Mouse (Mus musculus) ovary, postnatal 10 days (tissue): Measurements from ENCODE around the gene Mpp2.
A peak's percentile ranks its signal among the peaks of the same experiment; 100 is the strongest.

Source experiments
- DNase-seq: peaks from one replicate; pipeline ENCODE4 v3.0.0; 2022; ENCODE audit warnings: low spot score

Gene Mpp2

GRCm38 (mm10) chr11:102087931-102088898 lies at the start of gene Mpp2:
TSS of gene Mpp2 (minus strand) at chr11:102088515.
- DNase-seq, result peak; percentile 24

- no peak for DNase-seq
Measured at GRCm38 (mm10) chr11:102137625-102138446, 49.5 kb upstream of the Mpp2 start.

GRCm38 (mm10) chr11:102134516-102134915 lies 46.2 kb upstream of the Mpp2 start:
- DNase-seq, result no peak

- no peak for DNase-seq
Measured at GRCm38 (mm10) chr11:102117386-102117785, 29.1 kb upstream of the Mpp2 start.

- no peak for DNase-seq
Measured at GRCm38 (mm10) chr11:102116241-102116640, 27.9 kb upstream of the Mpp2 start.

- DNase-seq, result no peak
Measured at GRCm38 (mm10) chr11:102111576-102111975, 23.3 kb upstream of the Mpp2 start.

- no peak for DNase-seq
Measured at GRCm38 (mm10) chr11:102107732-102108131, 19.4 kb upstream of the Mpp2 start, which contains the start of gene Pyy. TSS of gene Pyy (minus strand) at chr11:102107832.

- DNase-seq, result no peak
Measured at GRCm38 (mm10) chr11:102106911-102107310, 18.6 kb upstream of the Mpp2 start.

GRCm38 (mm10) chr11:102102485-102103258 lies 14.4 kb upstream of the Mpp2 start:
- peak; percentile 36 for DNase-seq

GRCm38 (mm10) chr11:102101219-102101618 lies 12.9 kb upstream of the Mpp2 start, which contains the start of gene Ppy:
TSS of gene Ppy (minus strand) at chr11:102101319.
- DNase-seq, result no peak

- DNase-seq, result peak; percentile 36
Measured at GRCm38 (mm10) chr11:102096887-102097391, 8.6 kb upstream of the Mpp2 start.

GRCm38 (mm10) chr11:102096446-102096845 lies 8.1 kb upstream of the Mpp2 start:
- no peak for DNase-seq

- no peak for DNase-seq
Measured at GRCm38 (mm10) chr11:102095676-102096075, 7.4 kb upstream of the Mpp2 start.

GRCm38 (mm10) chr11:102089088-102089808 lies 933 bp upstream of the Mpp2 start:
- peak; percentile 26 for DNase-seq

- peak; percentile 41 for DNase-seq
Measured at GRCm38 (mm10) chr11:102087081-102087751, 1.1 kb downstream of the Mpp2 start.

GRCm38 (mm10) chr11:102086331-102086730 lies 2.0 kb downstream of the Mpp2 start:
- no peak for DNase-seq

GRCm38 (mm10) chr11:102084159-102084558 lies 4.2 kb downstream of the Mpp2 start:
- no peak for DNase-seq

- no peak for DNase-seq
Measured at GRCm38 (mm10) chr11:102083193-102083592, 5.1 kb downstream of the Mpp2 start.

GRCm38 (mm10) chr11:102082322-102082721 lies 6.0 kb downstream of the Mpp2 start:
- DNase-seq, result peak; percentile 49

- no peak for DNase-seq
Measured at GRCm38 (mm10) chr11:102073722-102074121, 14.6 kb downstream of the Mpp2 start.
